Mouse (Mus musculus): ENCODE data around the gene Nol11.
A peak's percentile ranks its signal among the peaks of the same experiment; 100 is the strongest.

Gene Nol11

GRCm38 (mm10) chr11:107188565-107189552 lies at the start of gene Nol11:
TSS of gene Nol11 (minus strand) at chr11:107189381.
- TF ChIP-seq GATA4 (IDR thresholded peaks at IDR 0.05; ENCODE audit: insufficient replicate concordance, low read length): peak; percentile 56; the same call in 1 of the 2 replicates

GRCm38 (mm10) chr11:107238506-107238905 lies 49.3 kb upstream of the Nol11 start:
- no peak for TF ChIP-seq GATA4 (IDR thresholded peaks at IDR 0.05; ENCODE audit: insufficient replicate concordance, low read length)

DNA sequence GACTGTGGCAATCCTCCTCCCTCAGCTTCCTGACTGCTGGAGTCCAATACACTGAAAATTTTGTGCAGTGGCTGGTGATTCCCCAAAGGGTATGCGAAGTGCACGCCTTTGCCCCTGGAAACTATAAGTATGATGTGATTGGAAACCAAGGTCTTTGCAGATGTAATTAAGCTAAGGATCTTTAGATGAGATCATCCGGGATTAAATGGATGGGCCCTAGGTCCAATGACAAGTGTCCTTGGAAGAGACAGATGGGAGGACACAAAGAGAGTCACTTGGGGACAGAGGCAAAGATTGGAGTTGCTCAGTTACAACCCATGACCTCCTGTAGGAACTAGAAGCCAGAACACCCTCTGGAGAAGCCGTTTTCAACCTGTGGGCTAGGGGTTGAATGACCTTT lies 48.4 kb upstream of the Nol11 start:
- TF ChIP-seq GATA4 (IDR thresholded peaks at IDR 0.05; ENCODE audit: insufficient replicate concordance, low read length): no peak

DNA sequence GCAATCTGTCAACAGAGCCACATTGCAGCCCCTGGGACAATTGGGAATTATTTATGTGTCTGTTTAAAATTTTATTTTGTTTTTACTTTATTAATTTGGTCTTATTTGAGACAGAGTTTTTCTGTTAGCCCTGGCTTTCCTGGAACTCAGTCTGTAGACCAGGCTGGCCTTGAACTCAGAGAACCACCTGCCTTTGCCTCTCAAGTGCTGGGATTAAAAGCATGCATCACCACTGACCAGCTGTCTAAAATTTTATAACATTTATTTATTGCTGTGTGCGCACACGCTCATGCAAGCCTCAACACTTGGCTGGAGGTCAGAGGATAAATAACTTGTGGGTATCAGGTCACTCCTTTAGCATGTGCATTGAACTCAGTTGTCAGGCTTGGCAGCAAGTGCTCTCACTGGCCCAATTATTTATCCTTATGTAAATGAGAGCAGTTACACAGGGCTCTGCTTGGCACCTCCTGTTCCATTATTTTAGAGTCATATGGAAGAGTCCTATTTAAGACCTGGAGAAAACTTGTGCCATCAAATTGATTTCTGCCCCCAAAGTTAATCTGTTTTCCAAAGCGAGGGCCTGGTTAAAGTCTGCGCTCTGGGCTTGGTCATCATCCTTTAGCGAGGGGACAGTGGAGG lies 44.2 kb upstream of the Nol11 start:
- TF ChIP-seq GATA4 (IDR thresholded peaks at IDR 0.05; ENCODE audit: insufficient replicate concordance, low read length): no peak

DNA sequence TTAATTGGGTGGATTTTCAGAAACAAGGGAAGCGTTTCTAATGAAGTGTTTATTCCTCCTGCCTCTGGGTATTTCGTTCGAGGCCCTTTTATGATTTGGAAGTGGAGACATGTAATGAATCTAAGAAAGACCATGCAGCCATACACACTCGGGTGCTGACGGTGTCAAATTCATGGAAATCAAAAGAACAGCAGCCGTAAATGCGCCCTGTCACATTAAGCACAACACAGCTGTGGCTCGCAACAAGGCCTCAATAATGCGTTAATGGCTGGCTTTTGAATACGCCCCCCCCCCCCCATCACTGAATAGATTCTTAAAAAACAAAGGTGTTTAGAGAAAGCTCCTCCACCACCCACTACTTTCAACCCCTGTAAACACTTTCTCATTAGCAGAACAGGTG lies 40.9 kb upstream of the Nol11 start:
- no peak for TF ChIP-seq GATA4 (IDR thresholded peaks at IDR 0.05; ENCODE audit: insufficient replicate concordance, low read length)

DNA sequence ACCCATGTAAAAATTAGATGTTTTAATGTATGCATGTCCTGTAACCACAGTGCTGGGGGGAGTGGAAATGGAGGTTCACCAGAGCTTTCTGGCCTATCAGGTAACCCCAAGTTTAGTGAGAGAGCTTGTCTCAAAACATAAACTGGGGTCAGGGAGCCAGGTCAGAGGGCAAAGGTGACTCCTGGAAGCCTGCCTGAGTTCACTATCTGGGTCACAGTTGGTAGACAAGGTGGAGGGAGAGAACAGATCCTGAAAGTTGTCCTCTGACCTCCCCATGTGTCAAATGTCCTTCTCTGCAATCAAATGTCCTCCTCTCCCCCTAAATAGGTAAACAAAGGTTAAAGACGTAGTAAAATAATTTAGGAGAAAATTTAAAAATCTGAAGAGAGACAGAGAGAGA lies 37.2 kb upstream of the Nol11 start:
- TF ChIP-seq GATA4 (IDR thresholded peaks at IDR 0.05; ENCODE audit: insufficient replicate concordance, low read length): peak; percentile 12; the same call in 1 of the 2 replicates

- TF ChIP-seq GATA4 (IDR thresholded peaks at IDR 0.05; ENCODE audit: insufficient replicate concordance, low read length): no peak
Observed at GRCm38 (mm10) chr11:107226013-107226412, 36.8 kb upstream of the Nol11 start.

GRCm38 (mm10) chr11:107225301-107225700 lies 36.1 kb upstream of the Nol11 start:
- TF ChIP-seq GATA4 (IDR thresholded peaks at IDR 0.05; ENCODE audit: insufficient replicate concordance, low read length): no peak

DNA sequence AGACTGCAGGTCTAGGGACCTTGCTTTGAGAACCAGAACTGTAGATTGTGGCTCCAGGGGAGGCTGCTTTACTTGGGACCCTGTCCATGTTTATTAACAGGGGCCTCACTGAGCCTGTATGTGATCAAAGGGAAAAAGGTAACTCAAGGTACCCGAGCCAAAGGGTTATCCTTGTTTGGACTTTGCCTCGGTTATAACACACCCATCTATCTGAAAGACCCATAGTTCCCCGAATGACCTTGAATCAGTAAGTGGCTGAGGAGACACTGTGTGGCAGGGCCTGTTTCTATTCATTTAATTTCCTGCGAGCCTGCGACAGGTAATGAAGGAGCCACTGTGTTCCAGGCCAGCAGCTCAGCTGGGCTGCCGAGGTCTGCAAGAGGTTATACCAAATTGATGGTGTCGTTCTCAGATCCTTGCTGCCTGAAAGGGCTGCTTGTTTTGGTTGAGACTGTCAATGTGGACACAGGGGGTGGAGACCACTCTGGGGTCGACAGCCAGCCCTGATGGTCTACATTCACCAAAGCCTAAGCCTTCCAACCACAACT lies 34.6 kb upstream of the Nol11 start:
- no peak for TF ChIP-seq GATA4 (IDR thresholded peaks at IDR 0.05; ENCODE audit: insufficient replicate concordance, low read length)

- TF ChIP-seq GATA4 (IDR thresholded peaks at IDR 0.05; ENCODE audit: insufficient replicate concordance, low read length): no peak
Observed at GRCm38 (mm10) chr11:107223169-107223561, 34.0 kb upstream of the Nol11 start.

DNA sequence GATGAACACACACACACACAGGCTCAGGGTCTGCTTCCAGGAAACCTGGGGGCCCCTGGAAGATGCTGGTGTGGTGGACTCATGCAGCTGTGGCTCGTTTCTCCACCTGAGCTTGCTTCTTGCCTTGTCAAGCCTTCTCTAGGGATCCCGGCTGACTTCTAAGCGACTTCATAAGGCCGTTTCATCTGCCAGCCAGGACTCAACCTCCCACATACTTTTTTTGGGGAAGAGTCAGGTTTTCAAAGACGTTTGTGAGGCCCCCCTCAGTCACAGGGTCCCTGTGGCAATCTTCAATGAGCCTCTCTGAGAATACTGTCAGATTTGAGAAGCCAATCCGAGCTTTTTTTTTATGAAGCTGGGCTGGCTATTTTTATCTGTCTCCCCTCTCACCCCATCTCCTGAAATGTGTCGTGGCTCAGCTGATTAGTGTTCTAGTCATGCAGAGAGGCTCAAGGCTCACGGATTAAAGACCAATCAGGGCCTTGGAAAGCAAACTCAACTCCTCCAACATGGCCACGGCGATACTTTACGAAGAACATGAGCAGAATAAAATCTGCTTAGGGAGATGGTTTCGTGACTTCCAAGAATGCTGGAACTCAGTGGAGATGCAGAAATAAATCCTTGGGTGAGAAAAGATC lies 33.5 kb upstream of the Nol11 start:
- no peak for TF ChIP-seq GATA4 (IDR thresholded peaks at IDR 0.05; ENCODE audit: insufficient replicate concordance, low read length)

GRCm38 (mm10) chr11:107215111-107215510 lies 25.9 kb upstream of the Nol11 start:
- TF ChIP-seq GATA4 (IDR thresholded peaks at IDR 0.05; ENCODE audit: insufficient replicate concordance, low read length): no peak

GRCm38 (mm10) chr11:107213745-107214144 lies 24.6 kb upstream of the Nol11 start:
- TF ChIP-seq GATA4 (IDR thresholded peaks at IDR 0.05; ENCODE audit: insufficient replicate concordance, low read length): no peak

DNA sequence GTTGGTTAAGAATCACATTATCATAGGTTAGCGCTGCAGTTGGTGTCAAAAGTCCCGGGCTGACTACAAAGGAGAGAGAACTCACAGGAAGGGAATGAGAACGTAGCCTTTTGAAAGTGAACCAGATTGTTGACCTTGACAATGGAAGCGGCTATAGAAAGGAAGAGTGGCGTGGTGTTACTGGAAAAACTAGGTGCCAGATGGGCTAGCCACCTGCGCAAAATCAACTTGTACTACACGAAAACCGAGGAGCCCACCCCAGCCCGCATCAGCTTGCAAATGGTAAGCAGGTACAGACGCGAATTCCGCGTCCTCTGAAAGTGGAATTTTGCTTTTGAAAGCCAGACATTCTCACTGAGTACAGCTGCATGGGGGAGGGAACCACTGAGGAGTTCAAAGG lies 20.6 kb upstream of the Nol11 start:
- no peak for TF ChIP-seq GATA4 (IDR thresholded peaks at IDR 0.05; ENCODE audit: insufficient replicate concordance, low read length)

DNA sequence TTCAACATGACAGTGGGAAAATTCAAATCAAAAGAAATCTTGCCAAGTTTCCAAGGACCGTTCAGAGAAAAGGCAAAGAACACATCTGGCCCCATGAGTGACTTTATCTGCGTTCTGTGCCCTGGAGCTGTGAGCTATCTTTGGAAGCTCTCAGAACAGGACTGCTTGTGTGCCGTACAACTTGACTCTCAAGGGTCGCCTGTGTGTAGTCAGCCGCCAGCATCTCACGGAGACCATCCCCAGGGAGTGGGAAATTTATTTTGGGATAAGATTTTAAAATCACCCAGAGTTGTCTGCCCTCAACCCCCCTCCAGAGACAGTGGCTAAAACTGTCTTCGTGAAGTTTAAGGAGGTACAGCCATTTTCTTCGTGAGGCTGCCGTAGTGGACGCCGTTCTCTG lies 12.6 kb upstream of the Nol11 start:
- TF ChIP-seq GATA4 (IDR thresholded peaks at IDR 0.05; ENCODE audit: insufficient replicate concordance, low read length): no peak
